9 mouse cellular contexts compared by ENCODE assay signal in the genomic region with DNA sequence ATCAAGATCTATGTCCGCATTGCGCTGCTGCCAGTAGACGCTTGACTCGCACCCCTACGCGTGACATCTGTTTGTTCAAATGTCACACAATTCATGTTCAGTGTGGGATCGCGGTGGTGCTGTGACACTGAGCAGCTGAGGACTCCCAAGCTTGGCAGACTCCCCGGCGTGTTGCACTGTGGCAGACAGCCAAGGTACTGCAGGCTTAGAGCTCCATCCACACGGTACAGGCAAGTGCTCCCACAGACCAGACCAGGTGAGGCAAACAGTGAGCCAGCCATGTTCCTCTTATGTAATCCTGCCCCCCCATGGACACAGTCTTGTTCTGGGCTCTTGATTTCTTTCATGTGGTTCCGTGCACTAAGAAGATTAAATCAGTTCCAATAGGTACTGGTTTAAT.
DNase-seq lines count a peak whose midpoint lies in the region; ATAC-seq lines count a peak whose summit lies in the region.
"Had no signal": no experiment of that assay in that cellular context is flagged by ENCODE, and none has a peak within 500 bp of the region (broad histone marks: within the 10 kb centered on the region; RNA-seq: fewer than 3 reads in every experiment).

No protein-coding gene starts in this region.

- H3K4me1 ChIP-seq in limb, embryonic 12.5 days (replicated peaks) = peaks cover 11% of the 10 kb centered on the region
- no peaks in the 10 kb centered on the region for H3K4me1 ChIP-seq in limb, embryonic 10.5 days

- H3K4me3 ChIP-seq in limb, embryonic 12.5 days (replicated peaks) = no peak overlapping the region
- H3K4me3 ChIP-seq in limb, embryonic 10.5 days = no peak overlapping the region
- H3K4me3 ChIP-seq: embryonic facial prominence, embryonic 13.5 days had no signal

- no peak overlapping the region for H3K27ac ChIP-seq in limb, embryonic 12.5 days
- H3K27ac ChIP-seq in limb, embryonic 10.5 days = no peak overlapping the region
- H3K27ac ChIP-seq: embryonic facial prominence, embryonic 13.5 days had no signal

- no peaks in the 10 kb centered on the region for H3K9me3 ChIP-seq in limb, embryonic 12.5 days
- no peaks in the 10 kb centered on the region for H3K9me3 ChIP-seq in limb, embryonic 10.5 days (replicated peaks)
- H3K9me3 ChIP-seq: embryonic facial prominence, embryonic 13.5 days had no signal

- intact Hi-C loops in heart, postnatal 10 days (cut with DNase I) = no loop called here

- H3K9ac ChIP-seq in limb, embryonic 12.5 days (replicated peaks) = no peak overlapping the region
- H3K9ac ChIP-seq: embryonic facial prominence, embryonic 13.5 days had no signal

- no peaks in the 10 kb centered on the region for H3K36me3 ChIP-seq in limb, embryonic 12.5 days
- H3K36me3 ChIP-seq in limb, embryonic 10.5 days = no peaks in the 10 kb centered on the region
- H3K36me3 ChIP-seq: embryonic facial prominence, embryonic 13.5 days had no signal

- DNase-seq in limb, embryonic 10.5 days (ENCODE audit: low spot score) = no peak
- DNase-seq in cerebellum, postnatal 14 days = peak; percentile 86 to 91
- DNase-seq in heart, postnatal 10 days = peak; percentile 80 to 85
- DNase-seq in layer of hippocampus, adult 9-11 months = peak; percentile 89
- peak; percentile 64 for DNase-seq in lung, postnatal 36 days
- no peak for DNase-seq in yolk sac, embryonic 10.5 days (ENCODE audit: low spot score)
- no peak for DNase-seq in thymus, postnatal 36 days

- WGBS in limb, embryonic 12.5 days = 82% methylated on average over 12 of the region's 12 CpGs
- 93% methylated on average over 12 of the region's 12 CpGs for WGBS in limb, embryonic 10.5 days

- ATAC-seq in limb, embryonic 12.5 days (ENCODE audit: insufficient number of reproducible peaks, insufficient read depth, low FRiP score, low TSS enrichment, low read depth) = peak; percentile 42; the same call in 1 of the 2 replicates

- no peaks in the 10 kb centered on the region; the same call in 1 of the 2 replicates for H3K27me3 ChIP-seq in limb, embryonic 12.5 days
- no peaks in the 10 kb centered on the region for H3K27me3 ChIP-seq in limb, embryonic 10.5 days (ENCODE audit: low read depth, poor library complexity, severe bottlenecking)

- no peak overlapping the region for H3K4me2 ChIP-seq in limb, embryonic 12.5 days

Comparison
In these comparisons a context has a peak if more than half of its experiments do, and no peak if none do; other contexts are left out.
1. DNase-seq: peak in cerebellum, postnatal 14 days (2 of 2), heart, postnatal 10 days (2 of 2), layer of hippocampus, adult 9-11 months (single experiment) and lung, postnatal 36 days (single experiment); none in limb, embryonic 10.5 days (single experiment), yolk sac, embryonic 10.5 days (single experiment) and thymus, postnatal 36 days (0 of 2).